Mouse (Mus musculus): ENCODE data around the gene Ccnt1. TPM values are rescaled to one million over a fixed set of nuclear protein-coding genes. Genes with fewer than 3 reads are reported as not detected.

The Ccnt1 gene
- polyA plus RNA-seq, 1 experiment from 2014 or later = 20.8 TPM

DNA sequence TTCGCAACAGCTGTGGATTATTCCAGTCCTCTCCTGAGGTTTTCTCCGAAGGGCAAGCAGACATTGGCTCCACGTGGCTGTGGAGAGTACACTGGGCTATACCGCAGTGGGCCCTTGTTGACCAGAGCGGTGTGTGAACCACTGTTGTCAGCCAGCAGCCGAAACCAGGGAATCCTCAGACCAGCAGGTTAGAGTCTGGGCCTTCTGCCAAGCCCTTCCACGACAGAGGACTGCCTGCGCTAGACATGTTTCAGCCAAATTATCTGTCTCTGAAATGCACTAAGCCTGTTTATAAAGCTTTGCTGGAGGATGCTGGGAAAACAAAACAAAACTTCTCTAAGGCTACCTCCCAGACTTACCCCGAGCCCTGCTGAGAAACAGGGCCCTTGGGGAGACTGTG, 43.8 kb upstream of the Ccnt1 start:
- TF ChIP-seq EP300 (optimal IDR thresholded peaks at IDR 0.05) = no peak
- no peak for TF ChIP-seq CTCF (IDR thresholded peaks at IDR 0.05; ENCODE audit: low read depth)
- H3K4me1 ChIP-seq (replicated peaks; ENCODE audit: control insufficient read depth, insufficient read depth) = no peaks in the 10 kb centered on the region; the same call in 1 of the 2 replicates
- no peak overlapping the region for H3K4me3 ChIP-seq (ENCODE audit: low read depth, low read length)
- WGBS = 41% methylated on average over 9 of the region's 9 CpGs
- H3K4me2 ChIP-seq (replicated peaks; ENCODE audit: low read depth) = no peak overlapping the region
- H3K9me3 ChIP-seq (ENCODE audit: control insufficient read depth, low read length) = no peaks in the 10 kb centered on the region
- ATAC-seq (ENCODE audit: low FRiP score, low TSS enrichment) = no peak
- H3K9ac ChIP-seq (ENCODE audit: low read length) = peak overlapping the region; percentile 43; the same call in 1 of the 2 replicates
- no peaks in the 10 kb centered on the region for H3K27me3 ChIP-seq (ENCODE audit: control insufficient read depth, insufficient read depth, low read length)
- no peak for DNase-seq (ENCODE audit: low spot score)
- H3K36me3 ChIP-seq (ENCODE audit: control insufficient read depth, insufficient read depth, low read length) = no peaks in the 10 kb centered on the region
- no peak overlapping the region; the same call in 1 of the 2 replicates for H3K27ac ChIP-seq (replicated peaks)

DNA sequence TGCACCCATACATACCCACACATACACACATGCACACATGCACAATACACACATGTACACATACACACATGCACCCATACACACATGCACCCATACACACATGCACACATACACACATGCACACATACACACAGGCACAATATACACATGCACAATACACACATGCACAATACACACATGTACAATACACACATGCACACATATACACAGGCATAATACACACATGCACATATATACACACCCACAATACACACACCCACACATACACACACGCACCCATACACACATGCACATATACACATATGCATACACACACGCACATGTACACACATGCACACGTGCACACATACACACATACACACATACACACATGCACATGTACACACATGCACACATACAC, 41.5 kb upstream of the Ccnt1 start:
- no peaks in the 10 kb centered on the region for H3K27me3 ChIP-seq (ENCODE audit: control insufficient read depth, insufficient read depth, low read length)

DNA sequence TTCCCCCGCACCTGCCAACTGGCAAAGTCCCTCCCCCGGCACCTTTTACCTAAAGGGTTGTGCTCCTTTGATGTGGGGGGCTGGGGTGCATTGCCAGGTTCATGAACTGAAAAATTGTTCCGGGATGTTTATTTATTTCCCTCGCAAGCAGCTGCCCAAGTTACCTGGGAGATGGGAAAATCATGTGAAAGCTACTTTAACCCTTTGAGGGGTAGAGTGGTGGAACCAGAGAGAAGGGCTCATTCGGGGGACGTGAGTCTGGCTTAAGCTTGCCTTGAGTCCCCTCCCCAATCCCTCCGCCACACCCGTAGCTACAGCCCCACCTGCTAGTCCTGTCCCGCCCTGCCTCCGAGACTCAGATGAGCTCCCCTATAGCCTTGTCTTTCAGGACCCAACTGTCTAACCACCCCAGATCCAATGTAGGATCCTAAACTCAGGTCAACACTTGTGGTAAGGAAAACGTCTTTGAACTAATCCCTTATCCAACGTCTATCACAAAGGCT, 39.5 kb upstream of the Ccnt1 start:
- WGBS = 4% methylated on average over 12 of the region's 12 CpGs
- no peaks in the 10 kb centered on the region for H3K36me3 ChIP-seq (ENCODE audit: control insufficient read depth, insufficient read depth, low read length)
- H3K27me3 ChIP-seq (ENCODE audit: control insufficient read depth, insufficient read depth, low read length) = no peaks in the 10 kb centered on the region
- peak overlapping the region; percentile 92 for H3K4me2 ChIP-seq (replicated peaks; ENCODE audit: low read depth)
- peak overlapping the region; percentile 97 for H3K27ac ChIP-seq (replicated peaks)
- peak overlapping the region; percentile 92 for H3K9ac ChIP-seq (ENCODE audit: low read length)
- no peak for TF ChIP-seq EP300 (optimal IDR thresholded peaks at IDR 0.05)
- no peak for TF ChIP-seq CTCF (IDR thresholded peaks at IDR 0.05; ENCODE audit: low read depth)
- no peaks in the 10 kb centered on the region for H3K9me3 ChIP-seq (ENCODE audit: control insufficient read depth, low read length)
- ATAC-seq (ENCODE audit: low FRiP score, low TSS enrichment) = no peak
- H3K4me3 ChIP-seq (ENCODE audit: low read depth, low read length) = peak overlapping the region; percentile 91
- no peaks in the 10 kb centered on the region for H3K4me1 ChIP-seq (replicated peaks; ENCODE audit: control insufficient read depth, insufficient read depth)
- DNase-seq (ENCODE audit: low spot score) = no peak

More for the DNA sequence above, 41.5 kb upstream of the Ccnt1 start:
- Histone ChIP-seq H3K9me3 (ENCODE audit: control insufficient read depth, low read length) (no peaks in the 10 kb centered on the region), H3K4me2 (replicated peaks; ENCODE audit: low read depth) (no peak overlapping the region), H3K9ac (ENCODE audit: low read length) (no peak overlapping the region), H3K4me1 (replicated peaks; ENCODE audit: control insufficient read depth, insufficient read depth) (no peaks in the 10 kb centered on the region; the same call in 1 of the 2 replicates), H3K36me3 (ENCODE audit: control insufficient read depth, insufficient read depth, low read length) (no peaks in the 10 kb centered on the region), H3K27ac (replicated peaks) (no peak overlapping the region), H3K4me3 (ENCODE audit: low read depth, low read length) (no peak overlapping the region)
- TF ChIP-seq CTCF (IDR thresholded peaks at IDR 0.05; ENCODE audit: low read depth) = no peak
- no peak for TF ChIP-seq EP300 (optimal IDR thresholded peaks at IDR 0.05)
- WGBS = 91% methylated on average over 3 of the region's 3 CpGs
- ATAC-seq (ENCODE audit: low FRiP score, low TSS enrichment) = no peak
- no peak for DNase-seq (ENCODE audit: low spot score)

DNA sequence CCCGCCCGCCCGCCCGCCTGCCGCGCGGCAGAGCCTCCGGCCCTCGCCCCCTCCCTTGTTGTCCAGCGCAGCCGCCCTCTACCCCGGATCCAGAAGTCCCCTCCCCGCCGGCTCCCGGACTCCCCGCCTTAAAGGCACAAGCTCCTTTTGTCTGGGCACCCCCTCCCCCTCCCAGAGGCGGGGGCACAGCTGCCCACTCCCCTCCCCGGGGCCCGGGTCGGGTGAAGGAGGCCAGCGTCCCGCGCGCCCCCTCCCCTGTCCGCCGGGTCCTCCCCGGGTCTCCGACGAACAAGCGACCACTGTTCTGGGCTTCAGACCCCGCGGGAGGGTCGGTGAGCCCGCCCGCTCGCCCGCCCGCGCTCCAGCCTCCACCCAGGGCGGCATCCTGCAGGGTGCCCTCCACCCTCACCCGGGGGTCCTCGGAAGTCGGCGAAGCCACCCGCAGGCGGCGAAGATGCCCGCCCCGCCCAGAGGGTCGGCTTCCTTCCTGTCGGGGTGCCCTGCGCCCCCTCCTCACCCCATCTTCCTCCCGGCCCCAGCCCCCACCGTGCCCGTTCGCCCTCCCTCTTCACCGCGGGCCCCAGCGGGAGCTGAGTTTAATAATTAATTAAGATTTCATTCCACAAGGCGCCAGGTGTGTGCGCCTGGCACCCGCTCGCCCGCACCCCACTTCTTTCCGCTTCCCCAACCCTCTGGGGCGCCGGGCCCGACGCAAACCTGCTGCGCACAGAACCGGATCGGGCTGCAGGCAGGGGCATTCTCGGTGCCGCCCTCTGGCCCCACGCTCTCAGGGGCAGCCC, 38.8 kb upstream of the Ccnt1 start, which contains the start of gene Adcy6:
Gene Adcy6 (minus strand): TSS at position 746 of the 800 bp plus-strand sequence.
- Histone ChIP-seq H3K36me3 (ENCODE audit: control insufficient read depth, insufficient read depth, low read length) (no peaks in the 10 kb centered on the region), H3K9me3 (ENCODE audit: control insufficient read depth, low read length) (no peaks in the 10 kb centered on the region), H3K4me1 (replicated peaks; ENCODE audit: control insufficient read depth, insufficient read depth) (no peaks in the 10 kb centered on the region), H3K4me2 (replicated peaks; ENCODE audit: low read depth) (peak within 1 kb of the TSS; percentile 92), H3K27me3 (ENCODE audit: control insufficient read depth, insufficient read depth, low read length) (no peaks in the 10 kb centered on the region), H3K4me3 (ENCODE audit: low read depth, low read length) (peak within 1 kb of the TSS; percentile 91), H3K9ac (ENCODE audit: low read length) (peak within 1 kb of the TSS; percentile 92), H3K27ac (replicated peaks) (peak within 1 kb of the TSS; percentile 97)
- peak; percentile 93 for DNase-seq (ENCODE audit: low spot score)
- ATAC-seq (ENCODE audit: low FRiP score, low TSS enrichment) = peak; percentile 87
- no peak for TF ChIP-seq CTCF (IDR thresholded peaks at IDR 0.05; ENCODE audit: low read depth)
- peak; percentile 62 for TF ChIP-seq EP300 (optimal IDR thresholded peaks at IDR 0.05)
- under 1% methylated on average over 56 of the region's 75 CpGs for WGBS

DNA sequence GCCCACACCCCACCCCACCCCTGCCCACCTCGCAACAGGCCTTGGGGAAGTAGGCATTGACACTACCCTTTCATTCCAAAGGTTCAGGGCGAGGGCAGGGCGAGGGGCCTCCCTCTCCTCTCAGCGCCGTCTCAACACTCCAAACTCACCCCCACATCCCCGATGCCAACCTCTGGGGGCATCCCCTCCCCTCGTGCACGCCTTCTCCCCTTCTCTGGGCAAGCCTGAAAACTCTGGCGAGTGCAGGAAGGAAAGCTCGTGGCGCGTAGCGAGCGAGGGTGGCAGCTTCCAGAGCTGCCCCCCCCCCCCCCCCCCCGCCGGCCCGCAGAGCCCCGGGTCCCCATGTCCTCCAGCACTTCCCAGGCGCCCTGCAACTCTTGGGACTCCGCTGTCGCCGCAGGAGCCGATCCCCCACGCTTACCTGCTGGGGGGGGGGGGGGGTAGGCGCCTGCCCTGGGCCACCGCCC, 38.1 kb upstream of the Ccnt1 start:
- ATAC-seq (ENCODE audit: low FRiP score, low TSS enrichment) (peak; percentile 25; the same call in 1 of the 2 replicates), DNase-seq (ENCODE audit: low spot score) (peak; percentile 67)
- H3K4me1 ChIP-seq (replicated peaks; ENCODE audit: control insufficient read depth, insufficient read depth) = no peaks in the 10 kb centered on the region
- 4% methylated on average over 9 of the region's 26 CpGs for WGBS
- H3K9me3 ChIP-seq (ENCODE audit: control insufficient read depth, low read length) = no peaks in the 10 kb centered on the region
- H3K36me3 ChIP-seq (ENCODE audit: control insufficient read depth, insufficient read depth, low read length) = peaks cover 2% of the 10 kb centered on the region
- H3K27me3 ChIP-seq (ENCODE audit: control insufficient read depth, insufficient read depth, low read length) = no peaks in the 10 kb centered on the region
- H3K4me2 ChIP-seq (replicated peaks; ENCODE audit: low read depth) = peak overlapping the region; percentile 92
- H3K27ac ChIP-seq (replicated peaks) = peak overlapping the region; percentile 97
- H3K4me3 ChIP-seq (ENCODE audit: low read depth, low read length) = peak overlapping the region; percentile 91
- TF ChIP-seq CTCF (IDR thresholded peaks at IDR 0.05; ENCODE audit: low read depth) (no peak), EP300 (optimal IDR thresholded peaks at IDR 0.05) (no peak)
- peak overlapping the region; percentile 92 for H3K9ac ChIP-seq (ENCODE audit: low read length)
